Mouse (Mus musculus) testis, postnatal 14 days (tissue): ENCODE data around the gene Efna3.

ENCODE experiments used
- DNase-seq: peaks from one replicate; pipeline ENCODE4 v3.0.0; 2021; ENCODE audit warnings: low spot score

Gene Efna3

DNA sequence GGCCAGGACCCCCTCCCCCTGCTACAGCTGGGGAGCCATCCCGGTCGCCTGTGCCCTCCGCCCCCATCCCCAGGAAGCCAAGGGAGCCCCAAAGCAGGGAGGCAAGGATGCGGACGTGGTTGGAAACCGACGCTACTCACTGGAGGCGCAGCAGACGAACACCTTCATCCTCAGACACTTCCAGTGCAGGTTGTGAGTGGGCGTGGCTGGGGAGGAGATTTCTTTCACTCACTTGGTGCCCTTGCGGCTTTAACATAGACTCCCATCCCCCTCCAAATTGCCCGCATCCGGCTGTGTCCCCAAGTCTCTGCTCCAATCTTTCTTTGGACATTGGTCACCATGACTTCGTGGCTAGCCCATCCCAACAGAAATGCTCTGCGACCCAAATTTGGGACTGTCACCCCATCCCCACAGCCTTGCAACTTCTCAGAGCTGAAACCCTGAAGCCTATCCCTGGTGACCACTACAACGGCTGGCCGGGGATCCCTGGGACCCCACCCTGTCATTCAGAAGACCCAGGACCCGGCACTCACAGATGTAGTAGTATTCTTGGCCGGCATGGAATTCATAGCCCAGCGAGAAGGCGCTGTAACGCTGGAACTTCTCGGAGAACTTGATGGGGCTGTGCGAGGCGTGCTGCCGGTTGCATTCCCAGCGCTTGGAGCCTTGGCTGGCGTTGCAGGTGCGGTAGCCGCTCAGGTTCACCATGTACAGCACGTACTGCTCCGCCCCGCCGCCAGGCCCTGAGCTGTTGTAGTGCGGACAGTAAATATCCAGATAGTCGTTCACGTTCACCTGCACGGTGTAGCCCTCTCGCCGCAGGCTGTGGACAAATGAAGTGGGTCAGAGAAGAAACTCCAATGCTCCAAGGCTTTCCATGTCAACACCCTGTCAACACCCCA, 6.6 kb downstream of the Efna3 start:
- peak; percentile 38 for DNase-seq

DNA sequence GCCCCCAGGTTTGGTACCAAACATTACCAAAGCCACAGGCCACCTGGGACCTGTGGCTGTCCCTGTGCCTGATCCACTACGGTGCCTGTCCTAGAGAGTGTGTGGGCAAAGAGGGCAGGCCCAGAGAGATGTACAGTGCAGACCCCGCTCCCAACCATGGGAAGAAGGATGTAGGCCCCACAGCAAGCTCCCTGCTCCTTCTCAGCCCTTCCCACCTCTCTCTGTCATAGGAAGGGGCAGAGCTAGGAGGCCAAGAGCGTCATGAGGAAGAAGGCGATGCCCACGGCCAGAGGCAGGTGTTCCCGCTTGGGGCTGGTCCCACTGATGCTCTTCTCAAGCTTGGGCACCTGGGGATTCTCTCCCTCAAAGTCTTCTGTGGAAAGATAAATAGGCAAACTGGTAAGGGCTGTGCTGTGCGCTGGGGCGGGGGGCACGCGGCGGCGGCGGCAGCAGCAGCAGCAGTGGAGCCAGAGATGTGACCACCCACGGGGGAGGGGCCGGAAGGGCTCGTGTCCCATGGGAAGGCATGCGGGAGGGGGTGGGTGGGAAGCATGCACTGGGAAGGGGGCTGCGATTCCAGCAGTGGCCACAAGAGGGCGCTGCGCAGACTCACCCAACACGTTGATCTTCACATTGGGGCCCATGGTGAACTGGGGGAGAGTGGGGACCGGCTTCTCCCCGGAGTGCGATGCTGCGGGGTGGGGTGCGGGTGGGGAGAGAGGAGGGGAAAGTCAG, 7.4 kb downstream of the Efna3 start:
- DNase-seq, result peak; percentile 85

DNA sequence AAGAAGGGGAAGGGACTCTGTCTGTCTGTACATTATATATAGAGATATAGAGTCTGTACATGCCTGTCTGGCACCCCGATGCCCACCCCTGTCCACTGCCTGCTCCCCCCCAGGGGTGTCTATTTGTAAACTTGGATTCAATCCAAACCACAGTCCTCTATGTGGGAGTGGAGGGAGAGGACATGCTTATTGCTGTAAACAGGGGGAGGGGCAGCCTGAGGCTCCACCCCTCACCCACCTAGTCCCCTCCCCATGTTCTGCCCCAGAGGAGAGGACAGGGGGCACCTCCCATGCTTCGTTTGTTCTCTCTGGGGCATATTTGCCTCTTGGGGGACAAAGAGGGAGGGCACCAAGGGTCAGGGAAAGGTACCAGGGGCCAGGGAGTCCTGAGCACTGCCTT, 8.0 kb downstream of the Efna3 start:
- DNase-seq, result no peak

DNA sequence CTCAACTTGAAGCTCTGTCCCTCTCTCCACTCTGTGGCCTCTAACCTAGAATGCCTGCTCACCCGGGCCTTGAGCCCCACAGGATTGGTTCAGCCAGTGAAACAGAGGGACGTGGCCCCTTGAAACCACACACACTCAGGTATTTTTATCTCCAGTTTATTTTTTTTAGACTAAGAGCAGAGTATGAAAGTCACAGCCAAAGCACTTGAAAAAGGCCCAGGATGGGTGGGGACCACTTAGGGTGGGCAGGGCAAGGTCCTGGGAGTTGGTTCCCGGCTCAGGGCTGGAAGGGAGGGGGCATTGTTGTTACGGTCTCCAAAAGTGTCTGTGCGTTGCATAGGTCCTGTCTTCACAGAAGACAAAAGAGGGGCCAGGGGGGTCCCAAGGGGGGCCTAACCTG, 8.4 kb downstream of the Efna3 start:
- DNase-seq, result no peak

DNA sequence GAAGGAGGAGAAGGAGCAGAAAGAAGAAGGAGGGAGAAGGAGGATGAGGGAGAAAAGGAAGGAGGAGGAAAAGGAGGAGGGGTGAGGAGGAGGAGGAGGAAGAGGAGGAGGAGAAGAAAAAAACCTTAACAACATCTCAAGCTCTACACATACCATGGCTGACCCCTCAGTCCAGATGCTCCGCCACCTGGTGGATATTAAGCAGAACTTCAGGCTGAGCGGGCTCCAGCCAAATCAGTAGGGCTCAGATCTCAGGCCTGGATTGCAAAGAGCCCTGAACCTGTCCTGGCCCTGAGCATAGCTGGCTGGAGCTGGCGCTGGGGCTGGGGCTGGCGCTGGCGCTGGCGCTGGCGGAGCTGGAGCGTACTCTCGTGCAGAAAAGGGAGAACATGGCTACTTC, 14.7 kb downstream of the Efna3 start:
- peak; percentile 65 for DNase-seq

DNA sequence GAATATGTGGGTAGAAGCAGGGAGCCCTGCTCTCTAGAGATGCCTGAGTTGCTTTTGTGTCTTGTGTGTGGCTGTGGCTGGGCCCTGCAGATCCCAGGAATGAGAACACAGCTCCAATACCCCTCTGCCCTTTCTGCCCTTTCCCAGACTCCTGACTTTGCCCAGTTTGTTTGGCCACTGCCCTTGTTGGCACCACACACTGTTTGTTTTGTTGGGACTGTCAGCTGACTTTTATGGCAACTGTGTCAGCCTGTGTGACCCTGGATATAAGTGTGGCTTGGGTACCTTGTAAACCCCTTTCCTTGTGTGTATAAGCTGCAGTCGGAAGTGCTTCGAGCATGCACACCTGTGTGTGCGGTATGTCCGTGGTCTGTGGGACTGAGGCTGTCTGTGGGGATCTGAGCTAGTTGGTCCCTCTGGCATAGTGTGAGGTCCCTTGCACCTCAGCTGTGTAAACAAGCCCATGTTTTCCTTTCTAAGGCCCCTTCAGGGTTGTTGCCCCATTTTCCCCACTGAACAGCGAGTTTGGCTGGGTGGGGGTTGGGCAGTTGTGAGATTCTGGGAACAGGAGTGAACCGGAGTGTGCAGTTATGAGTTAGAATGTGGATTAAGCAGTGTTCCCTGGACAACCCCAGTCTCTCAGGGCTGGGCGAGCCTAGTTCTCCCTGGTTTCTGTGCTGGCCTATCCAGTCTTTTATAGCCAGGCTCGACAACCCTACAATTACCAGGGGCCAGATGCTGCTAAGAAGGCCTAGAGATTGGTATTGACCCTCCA, 17.0 kb downstream of the Efna3 start:
- DNase-seq, result no peak

DNA sequence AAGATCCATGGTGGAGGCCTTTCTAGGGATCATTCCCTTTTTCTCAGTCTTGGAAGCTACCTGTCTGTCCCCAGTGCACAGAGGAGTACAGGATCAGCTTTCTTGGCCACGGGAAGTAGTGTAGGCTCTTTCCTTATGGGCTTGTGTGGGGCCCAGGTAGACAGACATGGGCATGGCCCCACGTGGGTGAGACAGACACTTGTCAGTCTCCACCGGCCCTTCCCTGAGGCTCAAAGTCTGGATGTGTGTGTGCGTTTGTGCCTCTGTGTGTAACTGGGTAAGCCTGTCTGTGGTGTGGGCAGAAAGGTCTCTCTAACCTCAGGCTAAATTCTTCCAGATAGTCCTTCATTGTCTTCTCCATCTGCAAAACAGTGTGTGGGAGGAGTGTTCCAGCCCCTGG, 17.7 kb downstream of the Efna3 start:
- no peak for DNase-seq

DNA sequence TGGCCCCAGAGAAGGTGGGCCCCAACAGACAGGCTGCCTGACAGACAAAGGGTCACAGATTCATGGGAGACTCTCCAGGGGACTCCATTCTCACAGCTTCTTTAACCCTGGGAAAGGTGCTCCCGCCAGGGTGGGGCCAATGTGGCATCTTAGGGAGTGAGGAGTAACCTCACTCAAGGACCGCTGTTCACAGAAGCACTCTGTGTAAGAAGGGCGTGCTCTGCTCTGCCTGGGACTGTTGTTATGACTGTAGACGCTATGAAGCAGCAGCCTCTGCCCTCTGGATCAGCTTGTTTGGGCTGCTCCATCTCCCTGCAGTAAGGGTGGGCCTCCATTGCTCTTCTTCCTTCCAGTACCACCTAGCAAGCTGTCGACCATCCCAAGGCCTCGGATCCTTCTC, 18.3 kb downstream of the Efna3 start:
- no peak for DNase-seq

DNA sequence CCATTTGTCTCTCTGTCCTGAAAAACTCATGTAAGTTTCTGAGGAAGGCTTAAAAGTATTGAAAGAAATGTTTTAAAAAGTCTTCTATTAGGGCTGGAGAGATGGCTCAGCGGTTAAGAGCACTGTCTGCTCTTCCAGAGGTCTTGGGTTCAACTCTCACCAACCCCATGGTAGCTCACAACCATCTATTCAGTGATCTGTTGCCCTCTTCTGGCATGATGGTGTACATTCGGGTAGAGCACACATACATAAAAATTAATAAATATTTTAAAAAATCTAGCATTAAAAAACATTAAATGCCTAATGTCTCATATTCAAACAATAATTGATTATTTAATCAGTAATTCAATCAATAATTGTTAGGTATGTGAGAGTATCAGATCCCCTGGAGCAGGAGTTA, 22.3 kb downstream of the Efna3 start:
- DNase-seq, result no peak

DNA sequence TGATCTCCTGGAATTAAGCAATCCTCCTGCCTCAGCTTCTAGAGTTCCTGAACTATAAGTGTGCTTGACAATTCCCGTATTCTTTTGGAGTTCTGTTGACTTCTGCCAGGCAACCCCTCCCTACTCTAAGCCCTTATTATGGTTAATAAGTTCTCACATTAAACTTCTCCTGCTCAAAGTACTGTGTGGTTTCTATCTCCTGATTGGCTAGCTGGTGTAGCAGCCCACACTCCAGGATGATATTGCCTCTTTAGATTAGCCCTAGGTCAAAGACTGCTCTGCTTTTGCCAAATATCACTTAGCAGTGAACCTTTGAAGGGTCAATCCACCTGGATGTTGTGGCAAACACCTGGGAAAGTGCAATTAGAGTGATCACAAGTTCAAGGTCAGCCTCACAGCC, 22.7 kb downstream of the Efna3 start:
- DNase-seq, result no peak

DNA sequence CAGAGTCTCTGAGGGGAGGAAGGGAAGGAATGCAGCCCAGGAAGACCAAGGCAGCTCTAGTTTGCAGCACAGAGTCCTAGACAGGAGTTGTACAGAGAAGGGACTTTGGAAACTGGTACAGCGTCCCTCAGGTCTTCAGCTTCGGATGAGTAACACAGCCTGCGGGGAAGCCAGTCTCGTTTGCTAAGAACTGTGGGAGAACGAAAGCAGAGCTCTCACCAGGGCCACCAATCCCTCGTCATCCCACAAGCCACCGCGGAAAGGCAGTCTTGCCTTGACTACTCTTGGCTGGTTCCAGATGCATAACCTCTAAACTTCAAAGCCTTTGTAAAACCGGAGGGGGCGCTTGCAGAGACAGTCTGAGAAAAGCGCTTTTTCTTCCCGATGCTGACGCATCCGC, 23.3 kb downstream of the Efna3 start:
- DNase-seq, result no peak

DNA sequence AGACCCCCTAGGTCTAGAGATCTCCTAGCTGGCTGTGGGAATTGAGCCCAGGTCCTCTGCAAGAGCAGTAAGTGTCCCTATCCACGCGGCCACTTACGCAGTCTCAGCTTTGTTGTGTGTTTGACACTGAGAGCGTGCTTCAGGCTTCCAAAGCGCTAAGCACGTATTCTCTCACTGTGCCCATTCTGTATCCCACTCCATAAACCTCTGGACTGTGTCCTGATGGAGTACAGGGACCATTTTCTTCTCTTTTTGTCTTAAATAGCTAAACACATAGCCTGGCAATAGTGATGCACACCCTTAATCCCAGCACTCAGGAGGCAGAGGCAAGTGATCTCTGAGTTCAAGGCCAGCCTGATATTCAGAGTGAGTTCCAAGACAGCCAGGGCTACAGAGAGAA, 23.9 kb downstream of the Efna3 start:
- no peak for DNase-seq

DNA sequence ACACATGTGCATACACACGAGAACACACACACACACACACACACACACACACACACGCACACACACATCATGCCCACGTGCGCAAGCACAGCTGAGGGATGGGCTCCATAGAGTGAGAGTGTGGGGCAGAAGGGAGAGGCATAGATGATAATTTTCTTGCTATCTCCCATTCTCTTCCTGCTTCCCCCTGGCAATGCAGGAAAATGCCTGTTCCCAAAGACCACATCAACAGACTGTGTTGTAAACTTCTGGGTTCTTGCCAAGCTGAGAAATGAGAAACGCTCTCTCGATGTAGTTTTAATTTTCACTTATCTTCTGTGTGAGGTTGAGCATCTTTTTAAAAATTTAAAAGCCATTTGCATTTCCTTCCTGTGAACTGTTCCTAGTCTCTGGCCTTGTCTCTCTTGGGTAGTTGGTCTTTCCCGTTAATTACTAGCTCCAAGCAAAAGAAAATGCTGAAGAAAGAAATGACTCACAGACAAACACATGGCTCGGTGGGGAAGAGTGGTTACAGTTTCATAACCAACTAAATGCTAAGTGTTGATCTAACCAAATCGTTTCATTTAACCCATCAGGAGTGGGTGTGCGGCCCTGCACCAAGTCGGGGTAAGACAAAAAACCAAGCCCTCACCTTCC, 25.9 kb downstream of the Efna3 start:
- DNase-seq, result no peak

DNA sequence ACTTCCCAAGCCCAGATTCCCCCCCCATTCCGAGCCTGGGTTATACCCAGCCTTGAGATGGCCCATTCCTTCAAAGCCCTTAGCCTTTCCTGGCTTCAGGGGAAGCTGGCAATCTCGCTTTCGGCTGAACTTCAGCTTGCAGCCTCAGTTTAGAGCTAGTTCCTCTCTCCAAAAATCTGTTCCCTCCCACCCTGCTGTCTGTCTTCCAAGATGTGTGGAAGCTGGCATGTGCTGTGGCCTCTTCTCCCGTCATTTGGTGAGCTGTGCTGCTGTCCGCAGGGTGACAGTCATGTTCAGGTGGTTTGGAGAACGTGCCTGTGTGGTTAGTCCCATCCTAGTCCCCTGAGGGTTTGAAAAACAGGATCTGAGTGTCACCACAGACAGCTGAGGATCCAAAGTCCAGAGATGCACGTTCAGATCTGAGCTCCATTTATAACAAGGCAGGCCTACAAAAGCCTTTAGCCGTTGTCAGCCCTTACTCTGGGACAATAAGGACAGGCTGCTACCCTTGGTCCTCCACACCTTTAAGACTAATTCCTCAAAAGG, 27.0 kb downstream of the Efna3 start:
- DNase-seq, result no peak

DNA sequence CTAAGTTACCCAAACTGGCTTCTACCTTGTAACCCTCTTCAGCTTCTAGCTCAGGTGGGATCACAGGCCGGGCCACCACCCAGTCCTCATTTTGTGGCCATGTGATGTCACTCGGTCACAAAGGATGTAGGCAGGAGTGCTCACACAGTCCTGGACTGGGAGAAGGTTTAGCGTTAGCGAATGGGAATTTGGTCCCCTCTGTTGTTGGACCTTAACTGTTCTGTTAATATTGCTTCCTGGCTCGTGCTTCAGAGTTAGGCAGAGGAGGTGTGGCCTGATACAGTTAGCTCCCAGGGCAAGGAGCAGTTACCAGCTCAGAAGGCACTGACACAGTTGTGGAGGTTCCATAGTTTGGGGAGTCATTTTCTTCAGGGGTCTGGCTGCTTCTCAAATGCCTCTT, 28.6 kb downstream of the Efna3 start:
- DNase-seq, result no peak

DNA sequence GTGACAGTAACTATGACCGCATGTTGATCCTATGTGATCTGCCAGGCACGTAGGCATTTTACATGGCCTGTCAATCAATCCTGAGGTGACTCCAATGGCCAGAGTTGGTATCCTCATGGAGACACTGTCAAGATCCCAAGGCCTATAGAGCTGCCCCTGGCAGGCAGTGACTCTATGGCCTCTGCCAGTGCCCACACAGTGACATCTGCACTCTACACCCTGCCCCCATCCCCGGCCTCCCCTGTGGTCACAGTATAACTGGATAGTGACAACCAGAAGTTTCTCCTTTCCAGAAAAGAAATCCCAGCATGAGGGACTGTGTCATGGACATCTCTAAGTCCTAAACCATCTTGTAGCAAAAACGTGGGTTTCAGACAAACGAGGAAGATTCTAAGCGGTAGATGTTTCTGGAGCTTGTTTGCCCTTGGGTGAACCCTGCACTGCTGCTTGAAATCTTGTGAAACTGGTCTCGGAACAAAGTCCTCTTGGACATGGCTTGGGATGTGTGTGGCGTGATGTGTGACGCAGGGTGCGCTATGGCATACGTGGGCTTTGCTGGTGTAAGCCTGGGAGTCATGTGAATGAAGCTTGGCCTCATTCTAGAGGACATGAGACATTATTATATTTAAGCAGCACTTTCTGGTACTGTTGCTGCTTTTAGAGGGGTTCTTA, 29.4 kb downstream of the Efna3 start:
- DNase-seq, result no peak

DNA sequence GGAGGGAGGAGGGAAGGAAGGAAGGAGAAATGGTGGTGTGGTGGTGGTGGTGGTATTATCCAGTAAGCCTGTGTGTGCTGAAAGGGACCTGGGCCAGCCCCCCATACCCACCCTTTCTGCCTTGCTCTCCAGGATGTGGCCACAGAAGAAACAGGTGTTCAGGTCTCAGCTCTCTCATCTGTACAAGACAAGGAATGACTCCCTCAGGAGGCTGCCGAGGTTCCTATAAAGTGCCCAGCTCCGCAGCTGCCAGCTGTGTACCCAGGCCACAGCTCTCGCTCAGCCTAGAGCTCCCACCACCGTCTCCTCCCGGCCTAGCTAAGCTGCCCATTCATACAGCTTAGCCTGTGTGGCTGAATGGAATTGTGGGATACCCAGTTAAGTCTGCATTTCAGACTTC, 30.5 kb downstream of the Efna3 start:
- DNase-seq, result no peak

DNA sequence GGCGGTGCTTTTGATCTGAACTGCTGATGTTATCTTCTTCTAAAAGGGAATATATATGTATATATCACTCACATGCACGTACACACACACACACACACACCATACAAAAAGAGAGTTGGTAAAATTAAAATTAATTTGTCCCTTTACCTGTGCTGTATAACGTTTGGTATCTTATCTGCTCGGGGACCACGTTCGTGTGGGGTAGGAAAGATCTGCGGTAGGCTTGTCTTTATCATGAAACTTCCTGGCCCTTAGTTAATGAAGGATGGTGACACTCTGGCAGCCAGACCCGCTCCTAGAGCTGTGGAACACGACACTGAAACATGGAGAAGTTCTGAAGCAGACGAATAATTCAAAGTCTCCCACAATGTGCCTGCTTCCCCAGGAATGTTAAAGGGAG, 30.9 kb downstream of the Efna3 start:
- DNase-seq, result no peak

DNA sequence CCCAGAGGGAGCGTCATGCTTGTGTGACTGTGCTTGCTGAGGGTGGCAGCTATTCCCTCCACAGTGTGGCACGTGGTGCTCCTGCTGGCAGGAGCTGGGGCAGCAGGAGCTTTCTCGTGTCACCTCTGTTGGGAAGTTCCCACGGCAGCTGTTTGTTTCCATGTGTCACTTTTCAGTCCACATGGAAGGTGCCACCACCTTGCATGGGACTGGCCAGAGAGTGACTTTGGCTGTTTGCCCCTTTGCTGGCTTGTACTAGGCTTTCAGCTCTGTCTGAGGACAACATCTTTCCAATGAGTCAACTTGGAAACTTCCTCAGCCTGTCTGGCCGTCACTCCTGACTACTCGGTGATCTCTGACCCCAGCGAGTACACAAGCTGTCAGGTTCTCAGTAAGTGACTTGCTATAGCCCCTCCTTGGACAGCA, 34.2 kb downstream of the Efna3 start:
- no peak for DNase-seq

DNA sequence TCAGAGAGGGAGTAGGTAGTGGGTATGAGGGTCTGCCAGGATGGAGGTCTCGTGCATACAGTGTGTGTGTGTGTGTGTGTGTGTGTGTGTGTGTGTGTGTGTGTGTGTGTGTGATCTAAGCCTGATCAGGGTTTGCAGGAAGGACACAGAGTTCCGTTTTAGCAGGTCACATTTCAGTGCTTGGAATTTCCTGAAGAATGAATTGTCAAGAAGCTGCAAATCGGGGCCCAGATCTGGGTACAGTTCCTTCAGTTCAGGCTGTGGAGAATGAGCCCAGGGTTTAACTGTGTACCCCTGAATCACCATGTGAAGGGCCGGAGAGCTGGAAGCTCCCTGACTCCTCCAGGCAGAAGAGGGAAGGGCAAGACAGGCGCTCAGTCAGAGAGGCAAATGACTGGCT, 35.5 kb downstream of the Efna3 start:
- no peak for DNase-seq

DNA sequence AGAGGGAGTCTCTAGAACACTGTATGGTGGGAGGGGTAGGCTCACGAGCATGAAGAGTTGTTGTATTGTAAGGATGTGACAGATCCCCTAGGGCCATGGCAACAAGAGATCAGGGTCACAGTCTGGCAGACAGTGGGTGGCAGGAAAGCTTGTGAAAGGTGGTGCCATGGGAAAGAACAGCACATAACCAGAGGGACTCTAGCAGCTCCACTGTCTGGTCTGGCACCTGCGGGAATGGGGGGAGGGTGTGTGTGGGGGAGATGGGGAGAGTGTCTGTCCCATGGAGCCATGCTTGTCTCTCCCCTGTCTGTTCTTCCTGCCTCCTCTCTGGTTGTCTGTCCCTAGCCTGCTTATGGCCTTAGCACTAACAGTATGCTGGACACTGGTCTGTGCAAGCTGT, 37.2 kb downstream of the Efna3 start:
- DNase-seq, result no peak
